Mouse (Mus musculus): ENCODE results near the gene Cox6b2. TPM values are rescaled to one million over a fixed set of nuclear protein-coding genes. Genes with fewer than 3 reads are reported as not detected.

Cox6b2 gene
- polyA plus RNA-seq, 1 experiment from 2014 or later, result 21.6 TPM

Other genes with a start within 250 kb of the Cox6b2 start
- 4.1 and 4.3 TPM in 2 replicates for gene Tnnt1, start 236.7 kb downstream of the Cox6b2 start, polyA plus RNA-seq (2015; fragmentation: Nextera tagmentation; extraction: Ambion mirVana)
- 1.4 and 3.5 TPM in 2 replicates for gene Tnni3, start 228.9 kb downstream of the Cox6b2 start, polyA plus RNA-seq (2015; fragmentation: Nextera tagmentation; extraction: Ambion mirVana)
- 2.3 and 2.8 TPM in 2 replicates for gene Dnaaf3, start 220.6 kb downstream of the Cox6b2 start, polyA plus RNA-seq (2015; fragmentation: Nextera tagmentation; extraction: Ambion mirVana)
- 155 and 162 TPM in 2 replicates for gene Syt5, start 205.6 kb downstream of the Cox6b2 start, polyA plus RNA-seq (2015; fragmentation: Nextera tagmentation; extraction: Ambion mirVana)
- 0.75 and 1.3 TPM in 2 replicates for gene Ptprh, start 149.1 kb downstream of the Cox6b2 start, polyA plus RNA-seq (2015; fragmentation: Nextera tagmentation; extraction: Ambion mirVana)
- gene Tmem86b, start 121.7 kb downstream of the Cox6b2 start, polyA plus RNA-seq (2015; fragmentation: Nextera tagmentation; extraction: Ambion mirVana), result 3.8 and 4.2 TPM in 2 replicates
- gene Ppp6r1, start 94.1 kb downstream of the Cox6b2 start, polyA plus RNA-seq (2015; fragmentation: Nextera tagmentation; extraction: Ambion mirVana), result 10.5 TPM in 2 replicates
- 165 TPM in 2 replicates for gene Hspbp1, start 68.0 kb downstream of the Cox6b2 start, polyA plus RNA-seq (2015; fragmentation: Nextera tagmentation; extraction: Ambion mirVana)
- gene Brsk1, start 62.5 kb downstream of the Cox6b2 start, polyA plus RNA-seq (2015; fragmentation: Nextera tagmentation; extraction: Ambion mirVana), result 8.6 TPM in 2 replicates
- gene Tmem150b, start 27.8 kb downstream of the Cox6b2 start, polyA plus RNA-seq (2015; fragmentation: Nextera tagmentation; extraction: Ambion mirVana), result 0.09 and 0.25 TPM in 2 replicates
- gene Kmt5c, start 13.0 kb downstream of the Cox6b2 start, polyA plus RNA-seq (2015; fragmentation: Nextera tagmentation; extraction: Ambion mirVana), result 75.3 and 77.2 TPM in 2 replicates
- gene Fam71e2, start 18.2 kb upstream of the Cox6b2 start, polyA plus RNA-seq (2015; fragmentation: Nextera tagmentation; extraction: Ambion mirVana), result not detected in 2 replicates
- gene Il11, start 29.8 kb upstream of the Cox6b2 start, polyA plus RNA-seq (2015; fragmentation: Nextera tagmentation; extraction: Ambion mirVana), result 1.0 and 1.6 TPM in 2 replicates
- gene Tmem190, start 29.8 kb upstream of the Cox6b2 start, polyA plus RNA-seq (2015; fragmentation: Nextera tagmentation; extraction: Ambion mirVana), result not detected in 2 replicates
- gene Tmem238, start 36.6 kb upstream of the Cox6b2 start, polyA plus RNA-seq (2015; fragmentation: Nextera tagmentation; extraction: Ambion mirVana), result 5.4 and 5.8 TPM in 2 replicates
- 186 and 187 TPM in 2 replicates for gene Rpl28, start 39.8 kb upstream of the Cox6b2 start, polyA plus RNA-seq (2015; fragmentation: Nextera tagmentation; extraction: Ambion mirVana)
- 265 and 288 TPM in 2 replicates for gene Ube2s, start 59.5 kb upstream of the Cox6b2 start, polyA plus RNA-seq (2015; fragmentation: Nextera tagmentation; extraction: Ambion mirVana)
- 15.3 and 16.6 TPM in 2 replicates for gene Shisa7, start 91.6 kb upstream of the Cox6b2 start, polyA plus RNA-seq (2015; fragmentation: Nextera tagmentation; extraction: Ambion mirVana)
- 3.1 and 4.6 TPM in 2 replicates for gene Isoc2b, start 117.2 kb upstream of the Cox6b2 start, polyA plus RNA-seq (2015; fragmentation: Nextera tagmentation; extraction: Ambion mirVana)
- gene Isoc2a, start 124.1 kb upstream of the Cox6b2 start, polyA plus RNA-seq (2015; fragmentation: Nextera tagmentation; extraction: Ambion mirVana), result 0.54 and 0.57 TPM in 2 replicates
- 0.40 and 0.65 TPM in 2 replicates for gene Gm36210, start 153.4 kb upstream of the Cox6b2 start, polyA plus RNA-seq (2015; fragmentation: Nextera tagmentation; extraction: Ambion mirVana)
- gene Zfp628, start 162.1 kb upstream of the Cox6b2 start, polyA plus RNA-seq (2015; fragmentation: Nextera tagmentation; extraction: Ambion mirVana), result 4.5 and 4.6 TPM in 2 replicates
- gene Nat14, start 168.9 kb upstream of the Cox6b2 start, polyA plus RNA-seq (2015; fragmentation: Nextera tagmentation; extraction: Ambion mirVana), result 46.3 and 47.7 TPM in 2 replicates
- gene Ssc5d, start 172.7 kb upstream of the Cox6b2 start, polyA plus RNA-seq (2015; fragmentation: Nextera tagmentation; extraction: Ambion mirVana), result 1.0 and 1.4 TPM in 2 replicates
- gene Sbk2, start 211.3 kb upstream of the Cox6b2 start, polyA plus RNA-seq (2015; fragmentation: Nextera tagmentation; extraction: Ambion mirVana), result 0.29 TPM in 1 of 2 replicates, not detected in the other
- gene Sbk3, start 218.1 kb upstream of the Cox6b2 start, polyA plus RNA-seq (2015; fragmentation: Nextera tagmentation; extraction: Ambion mirVana), result 0.32 and 0.41 TPM in 2 replicates
- 72.6 and 77.2 TPM in 2 replicates for gene Zfp579, start 243.1 kb upstream of the Cox6b2 start, polyA plus RNA-seq (2015; fragmentation: Nextera tagmentation; extraction: Ambion mirVana)

All from midbrain, embryonic 15.5 days (tissue).